Mouse (Mus musculus): Measurements from ENCODE around the gene Akap13.

- TF ChIP-seq CTCF (IDR thresholded peaks at IDR 0.05; ENCODE audit: control insufficient read depth, insufficient read depth, low read length) = no peak
- TF ChIP-seq POLR2A (IDR thresholded peaks at IDR 0.05; ENCODE audit: borderline replicate concordance, control insufficient read depth, low read depth, low read length) = no peak
These were observed 43.3 kb downstream of the Akap13 start for GRCm38 (mm10) chr7:75498627-75499026.

Measured in bone marrow, adult 2 months (tissue).